Mouse (Mus musculus) embryo, embryonic 11 days (tissue): ENCODE measurements around the gene Ero1lb.
"Not testable (repeated sequence)": the region's sequence is repeated elsewhere in the genome, so short reads cannot be mapped to it uniquely, and the experiment has no call there.

ENCODE experiments used
- DNase-seq: peaks from one replicate; pipeline ENCODE4 v3.0.0-alpha.2; 2015

Ero1lb gene

GRCm38 (mm10) chr13:12578145-12578544 lies 12.5 kb downstream of the Ero1lb start:
- no peak for DNase-seq

DNA sequence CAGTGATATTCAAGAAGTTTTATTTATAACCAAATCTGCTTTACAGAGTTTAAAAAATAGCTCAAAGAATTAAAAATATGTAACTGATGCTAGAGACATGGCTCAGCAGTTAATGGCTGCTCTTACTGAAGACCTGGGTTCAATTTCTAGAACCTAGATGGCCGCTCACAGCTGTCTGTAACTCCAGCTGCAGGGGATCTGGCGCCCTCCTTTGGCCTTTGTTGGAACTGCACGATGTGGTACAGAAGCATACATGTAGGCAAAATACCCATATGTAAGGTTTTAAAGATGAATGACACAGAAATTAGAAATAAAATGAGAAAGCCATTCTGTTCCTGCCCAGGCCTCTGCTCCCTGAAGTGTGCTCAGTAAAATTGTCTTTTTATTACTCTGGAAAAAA lies 23.3 kb downstream of the Ero1lb start:
- DNase-seq: peak; percentile 72

DNA sequence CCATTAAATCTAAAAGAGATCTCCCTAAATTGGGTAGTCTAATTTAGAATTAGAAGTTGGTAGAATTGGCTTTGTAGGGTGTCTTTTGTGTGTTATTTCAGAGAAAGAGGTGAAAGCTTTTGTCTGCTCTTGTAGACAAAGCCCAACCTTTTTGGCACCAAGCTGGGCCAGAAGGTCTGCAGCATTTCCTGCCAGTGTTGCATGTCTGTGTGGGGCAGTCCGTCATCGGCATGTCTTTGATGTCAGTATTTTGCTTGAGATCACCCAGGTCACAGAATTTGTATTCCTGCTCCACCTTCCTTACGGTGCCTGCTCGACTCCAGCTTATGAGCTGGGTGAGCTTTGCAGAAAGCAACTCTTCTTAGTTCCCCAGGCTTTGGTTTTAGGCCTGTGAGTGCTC lies 31.4 kb downstream of the Ero1lb start:
- not testable (repeated sequence) for DNase-seq

- not testable (repeated sequence) for DNase-seq
Measured at GRCm38 (mm10) chr13:12610206-12610605, 44.5 kb downstream of the Ero1lb start.

GRCm38 (mm10) chr13:12614026-12614425 lies 48.4 kb downstream of the Ero1lb start:
- not testable (repeated sequence) for DNase-seq

DNA sequence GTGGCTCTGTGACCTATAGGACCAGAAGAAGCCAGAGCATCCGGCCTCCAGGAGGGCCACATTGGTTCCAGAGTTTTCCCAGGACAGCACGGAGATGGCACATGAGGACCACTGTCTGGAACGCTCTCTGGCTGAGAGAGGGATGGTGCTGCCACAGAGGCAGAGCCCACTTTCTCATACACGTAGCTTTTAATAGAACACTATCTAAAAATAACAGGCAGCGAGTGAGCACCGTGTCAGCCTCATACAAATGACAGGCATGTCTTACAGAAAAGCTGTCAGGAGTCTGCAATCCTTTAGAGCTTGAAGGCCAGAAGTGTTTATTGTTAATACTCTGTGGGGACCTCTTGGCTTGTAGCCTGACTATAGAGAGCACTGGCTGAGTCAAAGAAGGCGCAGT lies 48.9 kb downstream of the Ero1lb start:
- DNase-seq: not testable (repeated sequence)

GRCm38 (mm10) chr13:12615014-12615413 lies 49.3 kb downstream of the Ero1lb start:
- DNase-seq: not testable (repeated sequence)

DNA sequence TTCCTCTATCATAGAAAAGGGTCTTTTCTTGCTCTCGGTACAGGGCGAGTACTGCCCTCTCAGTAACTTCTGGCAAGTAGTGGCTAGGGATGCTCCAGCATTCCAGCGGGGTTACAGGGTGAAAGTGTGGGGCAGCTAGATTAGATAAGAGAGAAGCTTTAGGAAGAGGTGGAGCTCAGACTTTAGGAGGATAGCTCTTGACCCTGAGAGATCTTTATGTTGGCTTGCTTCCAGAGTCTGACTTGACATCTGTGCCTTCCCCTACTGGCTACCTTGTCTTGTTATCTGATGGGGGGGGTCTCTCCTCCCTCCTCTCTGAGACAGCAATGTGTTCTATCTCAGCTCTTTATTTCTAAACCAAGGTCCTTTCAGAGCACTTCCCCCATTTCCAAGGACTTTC lies 50.8 kb downstream of the Ero1lb start:
- not testable (repeated sequence) for DNase-seq

- not testable (repeated sequence) for DNase-seq
Measured at GRCm38 (mm10) chr13:12619808-12620207, 54.1 kb downstream of the Ero1lb start.

DNA sequence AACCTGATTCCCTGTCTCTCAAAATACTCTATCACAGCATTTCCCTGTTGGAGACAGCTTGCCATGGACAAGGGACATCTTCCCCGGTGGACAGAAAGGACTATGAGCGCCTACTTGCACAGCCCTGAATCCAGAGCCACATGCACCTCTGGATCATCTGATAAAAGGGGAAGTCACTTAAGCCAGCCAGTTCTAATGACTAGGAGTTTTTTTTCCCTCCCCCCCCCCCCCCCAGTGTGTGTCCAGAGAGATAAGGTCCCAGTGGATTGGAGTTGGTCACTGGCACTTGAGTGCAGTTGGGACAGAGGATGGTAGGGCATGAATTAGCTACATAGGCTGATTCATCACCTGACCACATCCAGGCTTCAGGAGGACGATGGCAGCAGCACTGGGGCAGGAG lies 60.4 kb downstream of the Ero1lb start:
- not testable (repeated sequence) for DNase-seq

- DNase-seq: not testable (repeated sequence)
Measured at GRCm38 (mm10) chr13:12627746-12628145, 62.1 kb downstream of the Ero1lb start.

DNA sequence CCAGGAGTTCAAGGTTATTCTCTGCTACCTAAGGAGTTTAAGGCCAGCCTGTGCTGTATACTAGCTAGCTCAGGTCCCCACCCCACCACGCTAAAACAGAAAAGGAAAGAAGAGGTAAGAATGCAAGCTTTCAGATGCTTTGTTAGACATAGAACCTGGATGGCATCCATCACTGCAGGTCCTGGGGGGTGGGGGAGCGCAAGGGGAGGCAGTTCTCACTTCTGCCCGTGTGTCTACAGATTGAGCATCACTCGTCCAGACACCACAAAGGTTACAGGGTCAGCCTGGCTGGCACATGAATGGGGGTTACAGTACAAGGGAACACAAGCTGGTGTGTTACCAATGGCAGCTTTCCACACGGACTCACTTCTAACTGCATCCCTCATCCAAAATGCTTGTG lies 62.5 kb downstream of the Ero1lb start:
- DNase-seq: not testable (repeated sequence)

DNA sequence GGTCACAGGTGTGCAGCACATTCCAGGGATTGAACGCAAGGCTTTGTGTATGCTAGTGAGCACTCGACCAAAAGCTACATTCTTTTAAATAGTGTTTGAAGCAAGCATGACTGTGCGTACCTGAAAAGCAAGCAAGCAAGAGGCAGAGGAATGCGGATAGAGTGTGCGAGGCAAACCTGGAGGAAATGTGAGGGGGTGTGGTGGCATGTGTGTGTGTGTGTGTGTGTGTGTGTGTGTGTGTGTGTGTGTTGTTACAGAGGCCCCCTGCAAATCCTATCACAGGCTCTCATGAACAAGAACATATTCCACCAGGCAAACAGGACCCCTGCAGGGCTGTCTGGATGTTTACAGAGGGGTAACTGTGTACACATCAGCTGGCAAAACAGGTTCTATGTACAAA lies 64.6 kb downstream of the Ero1lb start:
- DNase-seq: not testable (repeated sequence)

GRCm38 (mm10) chr13:12634941-12635588 lies 69.4 kb downstream of the Ero1lb start:
- DNase-seq: not testable (repeated sequence)

DNA sequence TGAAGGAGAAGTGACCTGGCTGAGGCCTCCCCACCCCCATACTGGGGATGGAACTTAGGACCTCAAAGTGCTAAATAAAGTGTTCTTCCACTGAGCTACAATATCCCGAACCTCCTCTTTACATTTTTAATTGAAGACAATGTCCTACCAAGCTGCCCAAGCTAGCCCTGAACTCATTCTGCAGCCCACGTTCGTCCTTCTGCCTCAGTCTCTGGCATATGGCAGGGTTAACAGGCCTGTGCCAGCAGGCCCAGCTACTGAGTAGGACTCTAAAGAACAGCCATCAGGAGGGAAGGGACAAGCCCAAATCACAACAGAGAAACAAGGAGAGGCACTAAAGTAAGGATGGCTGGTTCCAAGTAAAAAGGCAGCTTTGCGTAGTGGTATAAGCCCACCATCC lies 77.1 kb downstream of the Ero1lb start:
- DNase-seq: not testable (repeated sequence)

GRCm38 (mm10) chr13:12646676-12647075 lies 81.0 kb downstream of the Ero1lb start:
- not testable (repeated sequence) for DNase-seq

- peak; percentile 66 for DNase-seq
Measured at GRCm38 (mm10) chr13:12650020-12650876, 84.6 kb downstream of the Ero1lb start.

DNA sequence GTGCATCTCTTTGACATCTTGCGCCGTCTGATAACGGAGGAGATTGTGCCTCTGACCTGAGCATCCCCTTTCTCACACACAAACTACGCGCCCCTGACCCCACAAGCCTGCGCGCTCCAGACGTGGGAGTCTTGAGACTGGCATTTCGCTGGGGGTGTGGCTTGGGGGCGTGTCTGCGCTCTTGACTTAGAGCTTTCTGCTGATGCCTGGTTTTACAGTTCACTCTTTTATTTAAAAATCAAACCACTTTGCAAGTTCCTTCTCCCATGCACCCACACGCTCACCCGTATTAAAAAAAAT lies 85.2 kb downstream of the Ero1lb start:
- peak; percentile 79 for DNase-seq
